Mouse (Mus musculus) hindbrain, embryonic 16.5 days (tissue): ENCODE measurements at regions not wholly inside any gene's neighbourhood (a gene's known extent, or its start where the extent isn't known, plus 50 kb on each side); places are given as distances from the start of the nearest gene placed in this dataset.
A peak's percentile ranks its signal among the peaks of the same experiment; 100 is the strongest.

ENCODE experiments used
- ATAC-seq: fragments of 200-750 bp; cut with Nextera tagmentation; 2 replicates; pipeline ENCODE4 v1.8.0; 2017; ENCODE audit warnings: moderate TSS enrichment, moderate library complexity
- H3K27ac ChIP-seq: fragments of 300-500 bp; sonication (generic); 2 replicates; pipeline ENCODE4 v1.5.1; 2014; ENCODE audit warnings: low read depth, mild to moderate bottlenecking, control low read depth, low read length, moderate library complexity
- H3K27me3 ChIP-seq: fragments of 300-500 bp; sonication (generic); replicated peaks from 2 replicates; pipeline ENCODE4 v1.6.1; 2014; ENCODE audit warnings: low read length; ENCODE audit not compliant: control insufficient read depth, insufficient read depth
- H3K36me3 ChIP-seq: fragments of 300-500 bp; sonication (generic); 2 replicates; pipeline ENCODE4 v1.6.1; 2014; ENCODE audit warnings: mild to moderate bottlenecking, low read length, moderate library complexity, mixed read lengths; ENCODE audit not compliant: control insufficient read depth, insufficient read depth
- H3K4me1 ChIP-seq: fragments of 300-500 bp; sonication (generic); 2 replicates; pipeline ENCODE4 v1.6.1; 2014; ENCODE audit warnings: low read depth, low read length; ENCODE audit not compliant: control insufficient read depth, insufficient read depth
- H3K4me2 ChIP-seq: fragments of 300-500 bp; sonication (generic); 2 replicates; pipeline ENCODE4 v1.6.1; 2014; ENCODE audit warnings: mild to moderate bottlenecking, low read length, control low read depth, moderate library complexity
- H3K4me3 ChIP-seq: fragments of 300-500 bp; sonication (generic); 2 replicates; pipeline ENCODE4 v1.5.1; 2014; ENCODE audit warnings: mild to moderate bottlenecking, low read length, control low read depth, moderate library complexity
- H3K9ac ChIP-seq: fragments of 300-500 bp; sonication (generic); 2 replicates; pipeline ENCODE4 v1.6.1; 2014; ENCODE audit warnings: low read depth, mild to moderate bottlenecking, control low read depth, low read length, moderate library complexity
- H3K9me3 ChIP-seq: fragments of 300-500 bp; sonication (generic); 2 replicates; pipeline ENCODE4 v1.6.1; 2014; ENCODE audit warnings: mild to moderate bottlenecking, low read length, moderate library complexity; ENCODE audit not compliant: control insufficient read depth
- WGBS: fragments of 180-500 bp; shearing (Covaris S2); extraction: QIAGEN DNeasy Blood & Tissue Kit; methylation state at CpG from one replicate; pipeline ENCODE4 v1.1.7; 2014; 5-methylcytosine and 5-hydroxymethylcytosine counted together

- Histone ChIP-seq H3K9me3 (no peaks in the 10 kb centered on the region), H3K36me3 (no peaks in the 10 kb centered on the region), H3K27me3 (no peaks in the 10 kb centered on the region), H3K4me1 (peaks cover 2% of the 10 kb centered on the region; the same call in 1 of the 2 replicates), H3K27ac (peak overlapping the region; percentile 57), H3K4me3 (peak overlapping the region; percentile 41), H3K4me2 (peak overlapping the region; percentile 84), H3K9ac (no peak overlapping the region)
- WGBS = 5% methylated on average over 3 of the region's 3 CpGs
- no peak for ATAC-seq
These were observed 64.9 kb upstream of the Cep78 start for GRCm38 (mm10) chr19:16049646-16050045.

DNA sequence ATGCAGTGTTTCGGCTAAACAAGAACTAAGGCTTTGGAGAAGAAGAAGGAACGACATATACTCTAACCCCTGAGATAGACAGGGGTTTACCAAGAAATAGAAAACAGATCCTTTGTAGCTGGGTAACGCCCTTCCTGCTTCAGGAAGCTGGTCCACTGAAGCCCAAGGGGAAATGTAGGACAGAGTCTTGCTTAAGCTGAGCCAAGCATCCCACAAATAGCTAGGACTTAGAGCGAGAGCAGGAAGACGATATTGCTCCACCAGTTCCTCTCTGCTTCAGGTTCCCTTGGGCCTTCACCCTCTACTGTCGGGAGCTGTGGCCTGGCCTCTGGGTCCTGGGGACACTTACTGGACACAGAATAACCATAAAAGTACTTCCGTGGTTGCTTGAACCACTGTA, 62.2 kb upstream of the Cep78 start:
- Histone ChIP-seq H3K9ac (no peak overlapping the region), H3K4me2 (no peak overlapping the region), H3K27me3 (no peaks in the 10 kb centered on the region), H3K9me3 (no peaks in the 10 kb centered on the region), H3K36me3 (no peaks in the 10 kb centered on the region), H3K4me3 (no peak overlapping the region), H3K4me1 (peaks cover 2% of the 10 kb centered on the region; the same call in 1 of the 2 replicates), H3K27ac (no peak overlapping the region)
- 86% methylated on average over 7 of the region's 7 CpGs for whole genome bisulfite sequencing
- ATAC-seq = no peak

DNA sequence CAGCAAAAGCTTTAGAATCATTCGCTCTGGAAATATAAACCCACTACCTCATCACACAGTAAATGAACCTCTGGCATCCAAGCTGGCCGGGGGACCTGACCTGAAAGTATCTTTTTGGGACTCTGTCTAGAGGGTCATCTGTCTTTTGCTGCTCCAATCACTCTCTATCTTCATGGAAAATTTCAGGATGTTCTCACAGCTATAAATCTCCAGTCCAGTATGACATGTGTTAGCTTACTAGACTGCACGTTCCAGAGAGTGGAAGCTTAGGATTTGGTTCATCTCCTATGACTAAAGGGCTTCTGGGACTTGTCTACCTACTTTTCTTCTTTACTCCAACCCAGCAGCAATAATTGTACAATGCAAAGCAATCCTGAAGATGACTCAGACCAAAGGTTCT, 60.5 kb upstream of the Cep78 start:
- Histone ChIP-seq H3K36me3 (no peaks in the 10 kb centered on the region), H3K9me3 (no peaks in the 10 kb centered on the region), H3K9ac (no peak overlapping the region), H3K27me3 (no peaks in the 10 kb centered on the region), H3K4me3 (no peak overlapping the region), H3K27ac (no peak overlapping the region), H3K4me1 (no peaks in the 10 kb centered on the region), H3K4me2 (no peak overlapping the region)
- WGBS = 78% methylated on average over 3 of the region's 3 CpGs
- ATAC-seq = no peak

DNA sequence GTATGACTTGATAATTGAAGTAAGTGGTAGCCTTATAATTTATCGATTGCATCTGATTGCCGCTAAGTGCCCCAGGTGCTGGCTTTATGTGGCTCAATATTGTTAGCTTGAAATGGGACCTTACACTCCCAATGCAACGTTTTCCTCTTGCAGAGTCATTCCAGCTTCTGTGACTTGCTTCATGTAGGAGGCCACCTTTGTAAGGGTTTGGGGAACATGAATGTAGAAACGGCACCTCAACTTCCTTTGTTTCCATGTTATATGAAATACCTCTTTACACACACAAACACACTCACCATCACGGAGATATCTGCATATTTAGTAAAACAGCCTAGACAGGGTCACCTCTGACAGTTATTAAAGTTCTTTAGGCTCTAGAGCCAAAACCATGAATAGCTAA, 59.4 kb upstream of the Cep78 start:
- H3K4me1 ChIP-seq = no peaks in the 10 kb centered on the region
- H3K27ac ChIP-seq = no peak overlapping the region
- H3K27me3 ChIP-seq = no peaks in the 10 kb centered on the region
- no peak overlapping the region for H3K4me2 ChIP-seq
- no peak overlapping the region for H3K9ac ChIP-seq
- no peaks in the 10 kb centered on the region for H3K9me3 ChIP-seq
- WGBS = 84% methylated on average over 5 of the region's 5 CpGs
- no peak for ATAC-seq
- H3K36me3 ChIP-seq = no peaks in the 10 kb centered on the region
- no peak overlapping the region for H3K4me3 ChIP-seq

DNA sequence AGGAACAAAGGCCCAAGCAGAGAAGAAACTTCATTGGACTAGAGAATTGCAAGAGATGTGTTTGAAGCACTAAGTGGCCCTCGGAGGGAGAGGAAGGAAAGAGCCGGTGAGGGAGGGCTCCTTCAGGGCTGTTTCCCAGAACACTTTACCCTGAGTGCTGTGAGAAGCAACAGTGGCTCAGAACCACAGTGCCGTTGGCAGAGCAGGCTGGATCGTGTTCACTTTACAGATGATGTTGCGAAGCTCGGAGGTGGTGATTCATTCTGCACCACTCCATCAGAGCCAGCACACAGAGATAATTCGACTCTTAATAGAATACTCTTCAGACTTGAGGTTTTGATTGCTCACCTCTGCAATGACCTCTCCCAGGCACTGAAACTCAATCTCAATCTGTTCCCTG, 58.2 kb upstream of the Cep78 start:
- H3K27me3 ChIP-seq = no peaks in the 10 kb centered on the region
- H3K9me3 ChIP-seq = no peaks in the 10 kb centered on the region
- H3K4me1 ChIP-seq = no peaks in the 10 kb centered on the region
- 94% methylated on average over 7 of the region's 7 CpGs for WGBS
- no peak overlapping the region for H3K4me2 ChIP-seq
- no peak overlapping the region for H3K27ac ChIP-seq
- no peak overlapping the region for H3K4me3 ChIP-seq
- no peaks in the 10 kb centered on the region for H3K36me3 ChIP-seq
- ATAC-seq = no peak
- H3K9ac ChIP-seq = no peak overlapping the region

DNA sequence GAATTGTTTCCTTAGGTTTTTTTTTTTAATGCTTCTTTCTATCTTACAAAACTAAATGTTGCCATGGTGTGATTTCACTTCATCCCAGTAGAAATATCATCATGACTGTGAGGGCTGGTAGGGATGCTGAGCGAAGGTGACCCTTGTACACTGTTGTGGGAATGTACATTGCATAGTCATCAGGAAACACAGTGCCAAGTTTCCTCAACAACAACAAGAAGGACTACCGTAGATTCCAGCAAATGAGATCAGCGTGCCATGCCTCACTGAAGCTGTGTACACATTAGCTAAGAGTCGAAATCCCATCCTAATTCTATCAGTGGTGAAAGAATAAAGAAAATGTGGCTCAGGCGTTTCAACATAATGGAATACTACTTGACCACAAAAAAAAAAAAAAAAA, 57.1 kb upstream of the Cep78 start:
- Histone ChIP-seq H3K27me3 (no peaks in the 10 kb centered on the region), H3K36me3 (no peaks in the 10 kb centered on the region), H3K27ac (no peak overlapping the region), H3K4me2 (no peak overlapping the region), H3K9me3 (no peaks in the 10 kb centered on the region), H3K9ac (no peak overlapping the region), H3K4me3 (no peak overlapping the region), H3K4me1 (no peaks in the 10 kb centered on the region)
- WGBS = 85% methylated on average over 5 of the region's 5 CpGs
- ATAC-seq = no peak

DNA sequence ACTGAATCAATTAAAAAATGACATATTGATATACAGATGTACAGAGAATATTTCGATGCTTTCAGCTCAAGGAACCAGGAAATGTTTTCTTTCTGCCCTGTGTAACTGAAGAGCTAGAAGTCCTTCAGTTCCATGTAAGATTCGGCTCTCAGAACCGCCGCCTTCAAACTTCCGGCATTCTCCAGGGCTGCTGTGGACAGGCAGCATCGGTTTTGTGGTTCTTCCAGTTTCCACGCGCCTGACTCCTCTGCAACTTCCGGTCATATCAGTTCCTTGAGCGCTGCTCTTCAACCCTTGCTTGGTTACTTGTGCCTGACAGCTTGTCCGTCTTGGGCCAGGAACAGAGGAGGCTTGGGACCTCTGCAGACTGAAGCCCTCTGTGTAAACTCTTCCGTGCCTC, 53.0 kb upstream of the Cep78 start:
- 89% methylated on average over 12 of the region's 12 CpGs for WGBS
- H3K27ac ChIP-seq = no peak overlapping the region
- H3K9me3 ChIP-seq = no peaks in the 10 kb centered on the region
- no peak overlapping the region for H3K4me3 ChIP-seq
- ATAC-seq = no peak
- H3K4me1 ChIP-seq = no peaks in the 10 kb centered on the region
- H3K9ac ChIP-seq = no peak overlapping the region
- no peaks in the 10 kb centered on the region for H3K27me3 ChIP-seq
- H3K4me2 ChIP-seq = no peak overlapping the region
- no peaks in the 10 kb centered on the region for H3K36me3 ChIP-seq
